Mouse (Mus musculus): ENCODE results near the gene Schip1. TPM values are rescaled to one million over a fixed set of nuclear protein-coding genes. Genes with fewer than 3 reads are reported as not detected.
A peak's percentile ranks its signal among the peaks of the same experiment; 100 is the strongest.

Gene Schip1
- polyA plus RNA-seq, 1 experiment: 10.6 TPM

- TF ChIP-seq CTCF (conservative IDR thresholded peaks at IDR 0.05; ENCODE audit: insufficient read depth, insufficient read length, low read depth, low read length) (no peak), POLR2A (IDR thresholded peaks at IDR 0.05; ENCODE audit: low read depth, low read length) (no peak)
- WGBS: 20% methylated on average over 7 of the region's 7 CpGs
- Histone ChIP-seq H3K27ac (ENCODE audit: insufficient read depth, low read depth, low read length) (no peak overlapping the region), H3K4me3 (ENCODE audit: insufficient read depth, low read depth, low read length) (no peak overlapping the region), H3K4me1 (ENCODE audit: control insufficient read depth, insufficient read depth, low read length) (peaks cover 5% of the 10 kb centered on the region; the same call in 1 of the 2 replicates), H3K36me3 (ENCODE audit: control insufficient read depth, insufficient read depth, low read length) (no peaks in the 10 kb centered on the region), H3K27me3 (replicated peaks; ENCODE audit: control insufficient read depth, insufficient read depth, low read length) (no peaks in the 10 kb centered on the region)
- peak; percentile 37 for DNase-seq
Observed at GRCm38 (mm10) chr3:68379242-68379641, 314.6 kb downstream of the Schip1 start.

- no peaks in the 10 kb centered on the region for H3K27me3 ChIP-seq (replicated peaks; ENCODE audit: control insufficient read depth, insufficient read depth, low read length)
- H3K4me3 ChIP-seq (ENCODE audit: insufficient read depth, low read depth, low read length): no peak overlapping the region
- TF ChIP-seq POLR2A (IDR thresholded peaks at IDR 0.05; ENCODE audit: low read depth, low read length) (no peak), CTCF (conservative IDR thresholded peaks at IDR 0.05; ENCODE audit: insufficient read depth, insufficient read length, low read depth, low read length) (no peak)
- H3K27ac ChIP-seq (ENCODE audit: insufficient read depth, low read depth, low read length): no peak overlapping the region
- H3K4me1 ChIP-seq (ENCODE audit: control insufficient read depth, insufficient read depth, low read length): peaks cover 5% of the 10 kb centered on the region; the same call in 1 of the 2 replicates
- no peaks in the 10 kb centered on the region for H3K36me3 ChIP-seq (ENCODE audit: control insufficient read depth, insufficient read depth, low read length)
- DNase-seq: peak; percentile 33
Observed at GRCm38 (mm10) chr3:68383672-68384071, 319.1 kb downstream of the Schip1 start.

DNA sequence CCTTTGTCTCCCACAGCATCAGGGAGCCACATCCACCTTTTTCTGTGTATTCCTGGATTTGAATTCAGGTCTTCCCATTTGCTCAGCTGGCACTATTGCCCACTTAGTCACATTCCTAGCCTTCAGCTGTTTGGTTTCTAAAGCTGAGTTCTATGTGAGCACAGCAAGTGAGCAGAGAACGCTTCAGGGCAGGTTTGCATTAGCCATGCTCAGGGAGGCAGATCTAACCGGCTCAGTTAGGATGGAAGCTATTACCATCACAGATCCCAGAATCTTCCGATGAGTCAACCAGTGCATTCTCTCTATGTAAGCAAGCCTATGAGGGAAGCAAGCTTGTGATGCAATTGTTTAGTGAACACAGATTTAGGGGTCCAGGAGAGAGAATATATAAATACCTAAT is 320.9 kb downstream of the Schip1 start:
- 79% methylated on average over 3 of the region's 3 CpGs for WGBS
- TF ChIP-seq POLR2A (IDR thresholded peaks at IDR 0.05; ENCODE audit: low read depth, low read length): no peak
- H3K4me1 ChIP-seq (ENCODE audit: control insufficient read depth, insufficient read depth, low read length): peaks cover 5% of the 10 kb centered on the region; the same call in 1 of the 2 replicates
- H3K36me3 ChIP-seq (ENCODE audit: control insufficient read depth, insufficient read depth, low read length): no peaks in the 10 kb centered on the region
- no peaks in the 10 kb centered on the region for H3K27me3 ChIP-seq (replicated peaks; ENCODE audit: control insufficient read depth, insufficient read depth, low read length)
- no peak for DNase-seq
- no peak overlapping the region for H3K4me3 ChIP-seq (ENCODE audit: insufficient read depth, low read depth, low read length)
- no peak overlapping the region for H3K27ac ChIP-seq (ENCODE audit: insufficient read depth, low read depth, low read length)

GRCm38 (mm10) chr3:68388023-68388422 is 323.4 kb downstream of the Schip1 start:
- Histone ChIP-seq H3K27me3 (replicated peaks; ENCODE audit: control insufficient read depth, insufficient read depth, low read length) (no peaks in the 10 kb centered on the region), H3K4me3 (ENCODE audit: insufficient read depth, low read depth, low read length) (no peak overlapping the region), H3K4me1 (ENCODE audit: control insufficient read depth, insufficient read depth, low read length) (peaks cover 2% of the 10 kb centered on the region; the same call in 1 of the 2 replicates), H3K36me3 (ENCODE audit: control insufficient read depth, insufficient read depth, low read length) (no peaks in the 10 kb centered on the region), H3K27ac (ENCODE audit: insufficient read depth, low read depth, low read length) (no peak overlapping the region)
- WGBS: 84% methylated on average over 3 of the region's 3 CpGs
- TF ChIP-seq CTCF (conservative IDR thresholded peaks at IDR 0.05; ENCODE audit: insufficient read depth, insufficient read length, low read depth, low read length) (no peak), POLR2A (IDR thresholded peaks at IDR 0.05; ENCODE audit: low read depth, low read length) (no peak)
- no peak for DNase-seq

GRCm38 (mm10) chr3:68393578-68393977 is 329.0 kb downstream of the Schip1 start:
- H3K4me3 ChIP-seq (ENCODE audit: insufficient read depth, low read depth, low read length): no peak overlapping the region
- no peaks in the 10 kb centered on the region for H3K4me1 ChIP-seq (ENCODE audit: control insufficient read depth, insufficient read depth, low read length)
- H3K36me3 ChIP-seq (ENCODE audit: control insufficient read depth, insufficient read depth, low read length): no peaks in the 10 kb centered on the region
- WGBS: 29% methylated on average over 2 of the region's 2 CpGs
- H3K27ac ChIP-seq (ENCODE audit: insufficient read depth, low read depth, low read length): no peak overlapping the region
- no peaks in the 10 kb centered on the region for H3K27me3 ChIP-seq (replicated peaks; ENCODE audit: control insufficient read depth, insufficient read depth, low read length)
- no peak for TF ChIP-seq CTCF (conservative IDR thresholded peaks at IDR 0.05; ENCODE audit: insufficient read depth, insufficient read length, low read depth, low read length)
- TF ChIP-seq POLR2A (IDR thresholded peaks at IDR 0.05; ENCODE audit: low read depth, low read length): no peak
- DNase-seq: peak; percentile 41

GRCm38 (mm10) chr3:68398691-68399090 is 334.1 kb downstream of the Schip1 start:
- no peak overlapping the region for H3K27ac ChIP-seq (ENCODE audit: insufficient read depth, low read depth, low read length)
- no peaks in the 10 kb centered on the region for H3K4me1 ChIP-seq (ENCODE audit: control insufficient read depth, insufficient read depth, low read length)
- H3K4me3 ChIP-seq (ENCODE audit: insufficient read depth, low read depth, low read length): no peak overlapping the region
- DNase-seq: no peak
- H3K36me3 ChIP-seq (ENCODE audit: control insufficient read depth, insufficient read depth, low read length): no peaks in the 10 kb centered on the region
- no peaks in the 10 kb centered on the region for H3K27me3 ChIP-seq (replicated peaks; ENCODE audit: control insufficient read depth, insufficient read depth, low read length)
- TF ChIP-seq CTCF (conservative IDR thresholded peaks at IDR 0.05; ENCODE audit: insufficient read depth, insufficient read length, low read depth, low read length): no peak
- TF ChIP-seq POLR2A (IDR thresholded peaks at IDR 0.05; ENCODE audit: low read depth, low read length): no peak
- 78% methylated on average over 3 of the region's 3 CpGs for WGBS

GRCm38 (mm10) chr3:68400121-68400520 is 335.5 kb downstream of the Schip1 start:
- Histone ChIP-seq H3K36me3 (ENCODE audit: control insufficient read depth, insufficient read depth, low read length) (no peaks in the 10 kb centered on the region), H3K27ac (ENCODE audit: insufficient read depth, low read depth, low read length) (no peak overlapping the region), H3K4me1 (ENCODE audit: control insufficient read depth, insufficient read depth, low read length) (no peaks in the 10 kb centered on the region), H3K4me3 (ENCODE audit: insufficient read depth, low read depth, low read length) (no peak overlapping the region), H3K27me3 (replicated peaks; ENCODE audit: control insufficient read depth, insufficient read depth, low read length) (no peaks in the 10 kb centered on the region)
- 73% methylated on average over 7 of the region's 7 CpGs for WGBS
- TF ChIP-seq POLR2A (IDR thresholded peaks at IDR 0.05; ENCODE audit: low read depth, low read length) (no peak), CTCF (conservative IDR thresholded peaks at IDR 0.05; ENCODE audit: insufficient read depth, insufficient read length, low read depth, low read length) (no peak)
- no peak for DNase-seq

DNA sequence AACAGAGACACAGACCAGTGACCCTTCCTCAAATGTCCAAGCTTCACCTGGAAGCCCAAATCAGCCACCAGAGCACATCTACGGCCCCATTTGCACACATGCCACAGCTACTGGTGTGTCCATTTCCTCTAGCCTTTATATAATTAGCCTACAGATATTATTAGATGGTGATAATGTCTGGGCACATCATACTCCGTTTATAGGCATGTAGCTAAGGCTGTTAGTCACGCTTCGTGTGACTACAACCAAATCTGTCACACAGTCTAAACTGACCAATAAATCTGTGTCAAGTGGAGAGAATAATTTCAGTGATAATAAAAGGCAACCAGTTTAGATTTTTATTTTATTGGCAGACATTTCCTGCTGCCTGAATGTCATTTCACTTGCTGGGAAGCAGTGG is 338.7 kb downstream of the Schip1 start:
- TF ChIP-seq POLR2A (IDR thresholded peaks at IDR 0.05; ENCODE audit: low read depth, low read length) (no peak), CTCF (conservative IDR thresholded peaks at IDR 0.05; ENCODE audit: insufficient read depth, insufficient read length, low read depth, low read length) (no peak)
- Histone ChIP-seq H3K27ac (ENCODE audit: insufficient read depth, low read depth, low read length) (no peak overlapping the region), H3K4me3 (ENCODE audit: insufficient read depth, low read depth, low read length) (no peak overlapping the region), H3K4me1 (ENCODE audit: control insufficient read depth, insufficient read depth, low read length) (no peaks in the 10 kb centered on the region), H3K27me3 (replicated peaks; ENCODE audit: control insufficient read depth, insufficient read depth, low read length) (no peaks in the 10 kb centered on the region), H3K36me3 (ENCODE audit: control insufficient read depth, insufficient read depth, low read length) (no peaks in the 10 kb centered on the region)
- WGBS: 71% methylated on average over 4 of the region's 4 CpGs
- DNase-seq: no peak

All from kidney, adult 2 months (tissue).